Mouse (Mus musculus): Measurements from ENCODE around the gene Cacnb2. TPM values are rescaled to one million over a fixed set of nuclear protein-coding genes. Genes with fewer than 3 reads are reported as not detected.

Gene Cacnb2
- total RNA-seq, 2 experiments from 2014 or later, result 0.70 TPM; not detected in 1

DNA sequence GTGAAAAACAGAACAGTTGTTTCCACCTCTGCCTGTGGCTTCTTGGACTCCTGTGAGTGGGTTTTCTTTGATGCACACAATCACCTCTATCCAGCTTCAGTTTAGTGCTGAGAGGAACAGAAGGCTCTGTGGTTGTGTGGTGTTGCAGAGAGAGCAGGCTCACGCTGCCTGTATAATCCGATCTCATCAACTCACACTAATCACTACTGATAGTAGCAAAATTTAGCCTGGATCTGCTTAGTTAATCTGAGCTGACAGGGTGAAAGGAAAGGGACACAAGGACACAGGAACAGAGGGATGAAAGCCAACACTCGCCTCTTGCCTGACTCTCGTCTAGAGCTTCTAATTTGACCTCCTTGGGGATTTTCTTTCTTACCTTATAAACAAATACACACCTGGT is 160.0 kb downstream of the Cacnb2 start:
- no peak for ATAC-seq (replicated peaks; ENCODE audit: low FRiP score, low TSS enrichment, poor library complexity, severe bottlenecking)

DNA sequence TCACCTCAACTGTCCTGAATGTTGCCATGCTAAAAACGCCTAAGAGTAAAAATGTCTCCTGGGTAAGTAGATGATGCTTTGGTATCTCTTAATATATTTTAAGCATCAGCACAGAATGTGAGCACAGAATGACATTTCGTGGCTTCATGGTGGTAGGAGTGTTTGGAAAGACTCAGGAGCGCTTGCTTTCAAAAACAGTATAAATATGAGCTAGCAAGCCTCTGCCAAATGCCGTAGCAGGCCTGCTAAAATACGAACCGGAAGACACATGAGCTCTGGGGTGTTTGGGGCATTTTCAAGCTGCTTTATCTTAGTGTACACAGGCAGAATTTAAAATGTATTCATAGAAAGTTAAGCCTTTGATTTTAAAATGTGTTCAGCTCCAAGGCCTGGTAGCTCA is 161.0 kb downstream of the Cacnb2 start:
- ATAC-seq (replicated peaks; ENCODE audit: low FRiP score, low TSS enrichment, poor library complexity, severe bottlenecking), result no peak

DNA sequence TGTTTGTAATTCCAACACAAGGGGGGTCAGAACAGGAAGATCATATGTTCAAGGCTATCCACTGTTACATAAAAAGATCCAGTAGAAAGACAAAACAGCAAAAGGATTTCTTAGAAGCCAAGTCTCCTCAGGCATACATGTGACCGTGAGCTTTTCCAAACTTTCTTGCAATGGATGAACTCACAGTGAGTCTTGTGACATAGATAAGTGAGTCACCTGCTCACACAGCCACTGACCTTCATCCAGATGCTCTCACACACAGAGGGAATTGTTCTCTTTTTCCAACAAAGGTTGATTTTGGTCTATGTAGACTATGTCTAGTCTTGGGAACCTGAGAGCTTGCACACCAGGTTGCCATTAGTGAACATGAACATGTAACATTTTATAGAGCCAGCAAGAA is 166.6 kb downstream of the Cacnb2 start:
- ATAC-seq (replicated peaks; ENCODE audit: low FRiP score, low TSS enrichment, poor library complexity, severe bottlenecking), result no peak

DNA sequence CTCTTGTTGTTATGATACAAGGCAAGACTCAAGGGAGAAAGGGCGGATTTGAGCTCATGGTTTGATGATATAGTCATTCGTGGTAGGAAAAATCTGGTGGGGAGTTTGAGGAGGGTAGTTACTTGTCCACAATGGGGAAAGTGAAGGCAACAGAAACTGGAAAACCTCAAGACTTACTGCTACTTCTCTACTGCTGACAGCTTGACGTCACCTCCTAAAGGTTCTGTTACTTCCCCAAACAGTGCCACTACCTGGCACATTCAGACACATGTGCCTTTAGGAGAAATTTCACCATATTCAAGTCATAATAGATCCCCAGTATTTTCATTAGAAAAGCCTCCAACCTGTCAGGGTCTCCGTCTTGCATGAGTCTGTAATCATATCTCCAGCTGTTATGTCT is 167.7 kb downstream of the Cacnb2 start:
- no peak for ATAC-seq (replicated peaks; ENCODE audit: low FRiP score, low TSS enrichment, poor library complexity, severe bottlenecking)

DNA sequence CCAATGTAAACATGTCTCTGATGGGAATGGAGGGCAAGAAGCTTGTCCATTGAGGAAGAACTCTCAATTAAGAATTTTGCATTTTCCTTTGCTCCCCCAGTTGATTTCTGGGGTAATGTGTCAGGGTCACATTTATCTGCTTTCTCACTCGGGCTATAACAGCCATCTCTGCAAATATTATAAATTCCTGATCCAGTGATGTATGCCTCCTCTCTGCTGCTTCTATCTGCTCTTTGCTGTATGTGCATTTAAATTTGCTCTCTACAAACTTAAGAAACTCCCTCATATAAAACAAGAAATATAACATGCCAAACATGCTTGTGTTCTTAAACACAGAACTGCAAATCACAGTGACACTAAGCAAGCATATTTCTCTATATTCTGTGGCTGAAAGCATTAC is 171.5 kb downstream of the Cacnb2 start:
- ATAC-seq (replicated peaks; ENCODE audit: low FRiP score, low TSS enrichment, poor library complexity, severe bottlenecking), result no peak

DNA sequence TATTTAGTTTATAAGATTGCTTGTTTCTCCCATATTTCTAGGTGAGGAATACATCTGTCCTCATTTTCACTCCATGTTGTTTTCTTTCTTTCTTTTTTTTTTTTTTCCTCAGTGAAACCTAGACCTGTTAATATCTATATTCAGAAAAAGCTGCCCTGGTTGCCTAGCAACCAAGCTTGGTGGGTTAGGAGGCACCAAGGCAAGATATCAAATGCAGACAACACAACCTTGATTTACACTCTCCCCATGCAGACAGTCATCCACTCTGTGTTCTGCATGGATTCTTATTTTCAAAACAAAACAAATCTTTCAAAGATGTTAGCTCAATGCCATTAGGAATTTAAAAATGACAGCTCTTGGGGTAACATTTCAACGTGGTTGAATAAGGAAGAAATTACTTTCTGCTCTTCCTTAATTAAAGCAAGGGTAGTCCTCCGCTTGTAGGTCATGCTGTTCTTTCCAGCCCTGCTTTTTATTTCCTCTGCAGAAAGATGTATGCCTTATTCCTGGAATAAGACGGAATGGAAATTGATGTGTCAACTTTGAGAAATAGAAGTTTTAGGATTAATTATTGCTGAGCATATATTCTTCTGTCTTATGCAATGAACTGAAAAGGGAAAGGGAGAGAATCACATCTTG is 172.1 kb downstream of the Cacnb2 start:
- no peak for ATAC-seq (replicated peaks; ENCODE audit: low FRiP score, low TSS enrichment, poor library complexity, severe bottlenecking)

DNA sequence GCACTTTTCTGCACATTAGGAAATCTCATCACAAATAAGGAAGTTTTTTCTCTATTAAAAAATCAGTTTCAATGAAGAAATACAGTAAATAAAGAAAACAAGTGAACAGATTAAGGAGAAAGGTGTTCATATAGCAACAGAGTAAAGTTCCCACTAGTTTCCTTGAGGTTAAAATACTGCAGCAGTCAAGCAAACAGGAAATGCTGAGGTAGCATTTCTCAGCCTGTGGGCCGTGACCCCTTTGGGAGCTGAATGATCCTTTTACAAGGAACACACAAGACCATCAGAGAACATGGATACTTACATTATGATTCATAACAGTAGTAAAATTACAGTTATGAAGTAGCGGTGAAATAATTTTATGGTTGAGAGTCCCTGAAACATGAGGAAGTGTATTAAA is 185.1 kb downstream of the Cacnb2 start:
- ATAC-seq (replicated peaks; ENCODE audit: low FRiP score, low TSS enrichment, poor library complexity, severe bottlenecking), result no peak

DNA sequence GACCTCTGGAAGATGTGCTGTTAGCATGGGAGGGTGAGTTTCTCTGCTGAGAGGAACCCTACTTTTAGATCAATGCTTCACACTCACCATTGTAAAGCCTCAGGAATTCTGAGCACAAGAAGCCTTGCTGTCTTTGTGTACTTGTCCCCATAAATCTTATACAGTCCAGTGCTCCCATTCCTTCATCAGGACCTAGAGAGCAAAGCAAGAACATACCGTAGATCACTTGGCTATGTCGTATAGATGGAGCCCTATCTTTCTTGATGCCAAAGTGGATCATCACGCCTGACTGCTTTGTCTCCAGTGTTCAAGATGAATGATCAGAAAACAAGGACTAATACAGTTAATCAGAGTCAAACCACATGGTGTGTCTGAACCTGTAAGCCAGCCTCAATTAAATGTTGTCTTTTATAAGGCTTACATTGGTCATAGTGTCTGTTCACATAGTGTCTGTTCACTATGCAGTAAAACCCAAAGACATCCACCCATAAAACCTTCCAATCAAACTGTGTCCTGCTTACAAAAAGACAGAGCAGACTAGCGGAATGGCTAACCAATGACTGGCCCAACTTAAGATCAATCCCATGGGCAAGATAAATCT is 198.7 kb downstream of the Cacnb2 start:
- ATAC-seq (replicated peaks; ENCODE audit: low FRiP score, low TSS enrichment, poor library complexity, severe bottlenecking), result no peak

DNA sequence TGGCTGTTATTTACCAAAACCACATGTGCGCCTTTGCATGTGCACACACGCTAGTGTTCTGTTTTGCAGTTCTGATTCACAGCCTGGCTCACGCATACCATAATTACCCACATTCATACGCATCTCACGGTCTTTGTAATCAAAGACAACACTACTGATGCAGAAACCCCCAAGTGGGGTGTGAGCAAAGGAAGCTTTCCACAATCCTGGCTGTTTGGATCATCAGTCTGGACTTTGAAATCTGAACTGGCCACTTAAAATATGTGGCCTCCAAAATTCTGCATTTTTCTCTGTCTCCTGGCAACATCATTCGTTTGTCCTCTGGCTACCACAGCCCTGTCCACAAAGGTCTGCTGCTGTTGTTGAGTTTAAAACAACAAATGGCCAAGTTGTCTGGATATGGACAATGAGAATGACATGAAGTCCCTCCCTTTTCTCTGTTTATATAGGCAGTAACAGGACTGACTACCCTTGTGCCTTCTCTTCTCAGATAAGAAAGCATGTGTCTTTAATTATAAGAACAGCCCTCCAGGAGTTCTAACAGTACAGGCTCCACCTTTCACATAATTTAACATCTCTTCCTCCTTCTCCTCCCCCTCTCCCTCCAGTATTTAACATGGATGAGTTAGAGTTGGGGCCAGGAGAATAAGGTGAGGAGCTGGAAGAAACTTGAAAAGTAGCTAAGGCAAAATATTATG is 204.9 kb downstream of the Cacnb2 start:
- no peak for ATAC-seq (replicated peaks; ENCODE audit: low FRiP score, low TSS enrichment, poor library complexity, severe bottlenecking)

DNA sequence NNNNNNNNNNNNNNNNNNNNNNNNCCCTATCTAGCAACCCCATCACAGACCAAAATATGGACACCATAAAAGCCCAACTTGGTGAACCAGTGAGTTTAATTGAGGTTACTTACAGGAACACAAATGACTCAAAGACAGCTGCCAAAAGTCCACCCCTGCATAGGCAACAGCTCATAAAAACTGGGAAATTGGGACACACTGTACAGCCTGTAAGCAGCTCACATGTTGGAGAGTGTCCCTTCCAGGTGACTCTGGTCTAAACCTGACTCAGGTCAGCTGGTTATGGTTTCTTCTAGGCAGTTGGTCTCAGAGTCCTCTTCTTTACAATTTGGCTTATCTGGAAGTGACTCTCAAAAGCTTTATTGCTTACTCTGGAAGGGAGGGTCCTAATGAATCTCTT is 212.1 kb downstream of the Cacnb2 start:
- ATAC-seq (replicated peaks; ENCODE audit: low FRiP score, low TSS enrichment, poor library complexity, severe bottlenecking), result no peak

DNA sequence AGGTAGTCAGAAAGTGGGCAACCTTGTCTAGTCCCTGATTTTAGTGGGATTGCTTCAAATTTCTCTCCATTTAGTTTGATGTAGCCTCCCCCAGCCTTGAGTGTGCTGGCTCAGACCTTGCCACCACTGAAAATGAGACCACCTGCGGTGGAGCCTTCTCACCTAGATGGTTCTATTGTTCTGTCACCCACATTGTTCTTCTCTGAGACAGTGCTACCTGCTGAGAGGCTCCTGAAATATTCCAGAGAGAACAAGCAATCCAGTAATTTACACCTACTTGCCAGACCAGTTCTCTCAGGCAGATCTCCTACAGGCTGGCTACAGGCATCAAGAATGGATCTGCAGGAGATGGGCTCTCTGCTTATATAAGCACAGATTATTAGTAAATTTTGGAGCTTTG is 215.8 kb downstream of the Cacnb2 start:
- no peak for ATAC-seq (replicated peaks; ENCODE audit: low FRiP score, low TSS enrichment, poor library complexity, severe bottlenecking)

DNA sequence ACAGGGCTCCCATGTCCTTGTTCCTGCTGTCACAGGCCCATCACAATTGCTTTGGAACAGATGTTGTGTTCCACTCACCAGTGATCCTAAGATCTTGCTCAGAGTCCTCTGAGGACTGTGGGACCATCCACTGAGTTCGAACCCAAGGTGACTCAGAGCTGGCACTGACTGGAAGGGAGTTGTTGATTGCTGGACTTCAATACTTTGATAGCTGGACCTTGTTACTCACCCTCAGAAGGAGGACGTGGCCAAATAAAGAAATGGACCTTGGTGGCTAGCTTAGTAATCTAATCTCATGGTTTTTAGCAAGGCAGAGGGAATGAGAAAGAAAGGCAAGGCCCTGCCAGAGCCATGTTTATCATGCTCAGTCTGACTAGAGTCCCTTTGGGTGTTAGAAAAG is 218.1 kb downstream of the Cacnb2 start:
- ATAC-seq (replicated peaks; ENCODE audit: low FRiP score, low TSS enrichment, poor library complexity, severe bottlenecking), result no peak

DNA sequence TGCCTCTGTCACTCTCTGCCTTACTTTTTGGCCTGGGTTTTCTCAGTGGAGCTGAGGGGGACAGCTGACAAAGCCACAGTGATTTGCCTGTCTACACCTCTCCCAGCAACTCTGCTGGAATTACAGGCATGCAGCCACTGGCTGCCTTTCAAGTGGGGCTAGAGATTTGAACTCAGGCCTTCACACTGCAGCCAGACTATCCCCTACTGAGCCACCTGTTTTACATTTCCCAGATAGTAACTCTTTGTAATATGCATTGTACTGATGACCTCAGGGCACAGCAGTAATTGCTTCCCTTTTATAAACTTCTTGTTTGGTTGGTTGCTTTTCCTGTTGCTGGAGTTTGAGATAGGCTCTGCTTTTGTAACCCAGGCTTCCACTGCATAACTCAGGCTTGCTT is 220.2 kb downstream of the Cacnb2 start:
- no peak for ATAC-seq (replicated peaks; ENCODE audit: low FRiP score, low TSS enrichment, poor library complexity, severe bottlenecking)

DNA sequence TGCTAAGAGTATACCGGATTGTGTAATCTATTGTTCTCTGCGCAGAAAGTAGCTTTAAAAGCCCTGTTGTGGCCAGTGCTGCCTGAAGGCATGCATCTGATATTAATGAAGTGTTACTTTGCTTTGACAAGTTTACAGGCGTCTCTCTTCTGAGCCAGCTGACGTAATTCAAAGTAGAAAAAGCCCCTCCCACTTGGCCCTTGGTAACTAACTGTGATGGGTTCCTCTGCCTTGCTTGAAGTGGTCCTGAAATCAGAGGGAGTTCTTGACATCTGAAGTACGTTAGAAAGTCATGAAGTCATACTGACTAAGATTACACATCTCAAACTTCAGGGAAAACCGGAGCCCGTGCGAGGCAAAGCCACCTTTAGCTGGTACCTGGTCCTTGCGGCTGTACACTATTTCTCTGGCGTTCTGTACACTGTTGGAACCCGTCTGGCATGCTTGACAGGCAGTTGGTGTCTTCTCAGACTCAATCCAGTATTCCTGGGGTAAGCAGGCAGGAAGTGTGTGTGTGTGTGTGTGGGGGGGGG is 221.0 kb downstream of the Cacnb2 start:
- no peak for ATAC-seq (replicated peaks; ENCODE audit: low FRiP score, low TSS enrichment, poor library complexity, severe bottlenecking)

DNA sequence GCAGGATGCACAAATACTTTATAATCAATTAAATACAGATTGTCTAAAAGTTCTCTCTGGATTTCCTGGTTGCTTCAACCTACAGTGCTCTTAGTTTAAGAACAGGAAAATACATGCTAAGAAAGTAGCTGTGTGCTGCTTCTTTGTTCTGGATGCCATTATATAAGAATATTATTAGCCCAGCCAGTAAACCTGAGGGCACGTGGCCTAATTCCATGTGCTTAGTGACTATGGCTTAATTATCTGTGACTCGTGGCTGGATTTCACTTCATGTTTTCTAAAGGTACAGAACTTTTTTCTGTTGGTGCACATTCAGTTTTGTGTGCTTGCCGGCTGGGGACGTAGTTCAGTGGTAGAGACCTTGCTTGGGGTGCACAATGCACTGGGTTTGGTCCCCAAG is 222.3 kb downstream of the Cacnb2 start:
- ATAC-seq (replicated peaks; ENCODE audit: low FRiP score, low TSS enrichment, poor library complexity, severe bottlenecking), result no peak

DNA sequence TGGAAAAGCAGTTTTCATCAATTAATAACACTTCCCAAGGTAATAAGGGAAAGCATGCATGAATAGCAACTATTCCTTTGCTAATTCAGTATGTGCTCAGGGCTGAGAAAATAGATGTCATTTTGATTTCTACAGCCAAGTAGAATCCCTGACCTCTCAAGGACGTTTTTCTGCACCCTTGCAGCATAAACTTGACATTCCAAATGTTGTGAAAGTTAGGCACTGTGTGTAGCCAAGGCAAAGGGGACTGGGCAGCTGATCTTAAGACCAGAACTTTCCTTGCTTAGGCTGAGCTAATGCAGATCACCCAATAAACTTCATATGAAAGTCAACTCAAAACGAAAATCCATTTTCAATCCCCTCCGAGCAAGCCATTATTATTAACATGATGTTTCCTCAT is 226.6 kb downstream of the Cacnb2 start:
- ATAC-seq (replicated peaks; ENCODE audit: low FRiP score, low TSS enrichment, poor library complexity, severe bottlenecking), result no peak

DNA sequence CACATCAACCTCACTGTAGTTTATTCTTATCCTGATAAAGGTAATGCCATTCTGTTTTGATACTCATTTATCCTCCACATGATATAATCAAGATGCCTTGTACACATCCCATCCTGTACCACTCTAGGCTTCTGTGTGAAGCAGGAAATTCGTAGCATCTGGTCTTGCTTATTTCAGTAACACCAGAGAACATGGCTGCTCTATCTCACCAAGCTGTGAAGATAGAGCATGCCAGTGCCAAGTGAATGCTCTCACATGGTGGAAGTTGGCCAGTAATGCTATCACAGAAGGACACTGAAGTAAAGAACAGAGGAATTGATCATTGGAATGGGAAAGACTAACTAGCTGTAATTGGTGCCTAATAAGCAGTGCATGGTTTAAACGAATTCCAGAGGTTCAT is 228.4 kb downstream of the Cacnb2 start:
- no peak for ATAC-seq (replicated peaks; ENCODE audit: low FRiP score, low TSS enrichment, poor library complexity, severe bottlenecking)

DNA sequence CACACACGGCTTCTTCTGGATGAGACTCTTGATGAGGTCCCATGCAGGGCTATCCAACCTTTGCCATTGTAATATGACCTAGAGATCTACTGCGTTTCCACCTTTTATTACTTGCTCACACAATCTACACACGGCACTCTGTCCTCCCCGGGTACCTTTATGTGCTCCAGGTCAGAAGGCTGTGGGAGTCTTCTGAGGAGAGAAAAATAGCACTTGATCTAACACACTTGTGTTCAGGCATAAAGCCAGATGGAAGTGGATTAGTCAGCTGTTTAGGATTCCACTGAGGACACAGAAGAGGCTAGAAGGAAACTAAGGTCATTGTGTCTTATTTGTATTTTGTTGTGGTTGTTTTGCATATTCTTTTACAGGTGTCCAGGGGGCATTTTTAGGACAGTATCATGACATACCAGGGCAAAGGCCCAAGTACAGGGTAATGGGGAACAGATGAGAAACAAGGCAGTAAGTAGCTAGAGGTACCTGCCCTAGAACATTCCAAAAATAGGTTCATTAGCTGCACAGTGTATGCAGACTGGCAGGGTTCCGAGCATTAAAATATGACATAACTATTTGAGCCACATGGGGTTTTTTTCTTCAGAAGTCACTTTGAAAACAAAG is 231.9 kb downstream of the Cacnb2 start:
- ATAC-seq (replicated peaks; ENCODE audit: low FRiP score, low TSS enrichment, poor library complexity, severe bottlenecking), result no peak

DNA sequence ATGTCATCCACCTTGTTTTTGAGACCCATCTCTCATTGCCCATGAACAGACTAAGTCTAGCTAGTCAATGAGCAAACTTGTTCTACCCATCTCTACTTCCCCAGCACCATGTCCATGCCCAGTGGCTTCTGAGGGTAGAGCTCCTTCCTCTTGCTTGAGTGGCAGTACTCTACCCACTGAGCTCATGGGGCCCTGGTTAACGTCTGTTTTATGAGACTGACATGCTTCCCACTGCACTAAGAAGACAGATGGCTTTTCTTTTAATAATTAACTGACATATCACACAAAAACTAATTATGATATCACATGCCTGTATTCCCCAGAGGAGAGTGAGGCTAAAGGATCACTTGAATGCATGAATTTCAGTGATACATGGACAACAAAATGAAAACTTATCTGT is 238.4 kb downstream of the Cacnb2 start:
- no peak for ATAC-seq (replicated peaks; ENCODE audit: low FRiP score, low TSS enrichment, poor library complexity, severe bottlenecking)

DNA sequence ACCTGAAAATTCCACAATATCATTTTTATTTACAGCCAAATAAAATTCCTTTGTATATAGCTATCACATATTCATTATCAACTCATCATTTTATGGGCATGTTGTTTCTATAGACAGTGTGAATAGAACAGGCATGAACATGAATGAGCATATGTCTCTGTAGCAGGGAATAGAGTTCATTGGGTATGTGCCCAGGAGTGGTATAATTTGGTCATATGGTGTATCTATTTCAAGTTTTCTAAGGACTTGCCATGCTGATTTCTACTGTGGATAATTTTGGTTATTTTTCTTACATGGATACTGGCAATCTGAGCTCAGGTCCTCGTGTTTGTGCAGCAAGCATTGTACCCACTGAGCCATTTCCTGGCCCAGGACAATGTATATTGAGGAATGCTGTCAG is 243.8 kb downstream of the Cacnb2 start:
- ATAC-seq (replicated peaks; ENCODE audit: low FRiP score, low TSS enrichment, poor library complexity, severe bottlenecking), result no peak

DNA sequence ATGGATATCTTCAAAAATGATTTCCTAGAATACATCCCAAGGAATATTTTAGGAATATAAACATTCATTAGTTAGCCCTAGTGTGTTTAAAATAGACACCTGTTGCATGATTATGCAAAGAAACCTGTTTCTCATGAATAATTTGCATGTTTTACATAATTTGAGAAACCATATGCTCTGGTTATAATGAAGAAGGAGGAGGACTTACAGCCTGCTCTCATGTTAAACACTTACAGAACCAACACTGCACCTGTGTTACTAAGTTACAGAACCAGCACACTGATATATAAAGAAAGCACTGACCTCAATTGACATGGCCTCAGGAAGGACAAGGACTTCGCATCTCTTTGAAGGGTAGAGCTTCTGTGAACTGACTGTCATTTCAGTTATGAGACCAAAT is 244.3 kb downstream of the Cacnb2 start:
- ATAC-seq (replicated peaks; ENCODE audit: low FRiP score, low TSS enrichment, poor library complexity, severe bottlenecking), result no peak

All from megakaryocyte-erythroid progenitor cell, adult 5-6 weeks (primary cell).